Mouse (Mus musculus) adrenal gland, adult 18-20 months (tissue): Measurements from ENCODE around the gene Reg3a. TPM values are rescaled to one million over a fixed set of nuclear protein-coding genes. Genes with fewer than 3 reads are reported as not detected.
"Not testable (repeated sequence)": the region's sequence is repeated elsewhere in the genome, so short reads cannot be mapped to it uniquely, and the experiment has no call there.

Experiments
- DNase-seq, 2 experiments: peaks; one replicate each; pipeline ENCODE4 v3.0.0; 2021 to 2022; ENCODE audit warnings: low spot score in 2 of 2
- long read RNA-seq, 2 experiments: library from polyadenylated mRNA; stranded (forward); transcript quantifications; one replicate each; pipeline ENCODE4 v2.0.0; 2021
- total RNA-seq, 2 experiments: library from RNA; stranded (reverse); gene quantifications; 1 replicate in 1 of 2; 2 replicates in 1 of 2; pipeline ENCODE4 v1.2.3; 2021

Gene Reg3a
- total RNA-seq: not detected
- long read RNA-seq, experiment 1: 0 reads
- long read RNA-seq, experiment 2: 0 reads

- no peak for DNase-seq
These were observed at the start of gene Reg3a for GRCm38 (mm10) chr6:78380409-78380808. Gene Reg3a (plus strand): TSS chr6:78380709.

GRCm38 (mm10) chr6:78331919-78332569 lies 48.5 kb upstream of the Reg3a start:
- DNase-seq: no peak

GRCm38 (mm10) chr6:78340296-78340695 lies 40.2 kb upstream of the Reg3a start:
- DNase-seq: no peak

GRCm38 (mm10) chr6:78341689-78342088 lies 38.8 kb upstream of the Reg3a start:
- no peak for DNase-seq

- DNase-seq: no peak
These were observed 18.4 kb upstream of the Reg3a start for GRCm38 (mm10) chr6:78361971-78362563.

GRCm38 (mm10) chr6:78370357-78370756 lies 10.2 kb upstream of the Reg3a start, which contains the start of gene Reg3b:
Gene Reg3b (plus strand): TSS chr6:78370657.
- DNase-seq: no peak

GRCm38 (mm10) chr6:78378765-78379164 lies 1.7 kb upstream of the Reg3a start, which contains the start of gene Reg3d:
Gene Reg3d (minus strand): TSS chr6:78378865.
- no peak for DNase-seq

GRCm38 (mm10) chr6:78385609-78386008 lies 5.1 kb downstream of the Reg3a start:
- no peak for DNase-seq

- DNase-seq: not testable (repeated sequence)
These were observed 14.8 kb downstream of the Reg3a start, which contains the start of gene Reg2 for GRCm38 (mm10) chr6:78395323-78395722. Gene Reg2 (plus strand): TSS chr6:78395623.

- DNase-seq: not testable (repeated sequence)
These were observed 41.9 kb downstream of the Reg3a start, which contains the start of gene Reg1 for GRCm38 (mm10) chr6:78422411-78422810. Gene Reg1 (plus strand): TSS chr6:78422711.

GRCm38 (mm10) chr6:78425497-78425896 lies 45.0 kb downstream of the Reg3a start:
- DNase-seq: no peak

Other genes with a start within 250 kb of the Reg3a start
- not detected for gene Reg3b, start 10.1 kb upstream of the Reg3a start, total RNA-seq
- not detected for gene Reg3d, start 1.8 kb upstream of the Reg3a start, total RNA-seq
- gene Reg2, start 14.9 kb downstream of the Reg3a start, total RNA-seq: not detected
- not detected for gene Reg1, start 42.0 kb downstream of the Reg3a start, total RNA-seq
- not detected for gene Reg3g, start 88.2 kb downstream of the Reg3a start, total RNA-seq